Mouse (Mus musculus) neutrophil, adult 83 days (primary cell): Measurements from ENCODE around the gene Gm1979. TPM values are rescaled to one million over a fixed set of nuclear protein-coding genes. Genes with fewer than 3 reads are reported as not detected.

ENCODE experiments used
- total RNA-seq, 2 experiments: library from RNA; stranded (reverse); gene quantifications; one replicate each; pipeline ENCODE4 v1.2.4; 2023

Gene Gm1979
- total RNA-seq: not detected

GRCm38 (mm10) chr5:26004698-26005097 lies at the start of gene Gm1979:
TSS of gene Gm1979 (minus strand) at chr5:26004798.

GRCm38 (mm10) chr5:26039458-26039857 lies 34.9 kb upstream of the Gm1979 start, which contains the start of gene Speer4a:
TSS of gene Speer4a (minus strand) at chr5:26039558.

GRCm38 (mm10) chr5:26022816-26023215 lies 18.2 kb upstream of the Gm1979 start, which contains the start of gene Gm5862:
TSS of gene Gm5862 (minus strand) at chr5:26022916.

GRCm38 (mm10) chr5:25988550-25988949 lies 16.0 kb downstream of the Gm1979 start, which contains the start of gene Gm21698:
TSS of gene Gm21698 (minus strand) at chr5:25988650.

GRCm38 (mm10) chr5:25972563-25972962 lies 32.0 kb downstream of the Gm1979 start, which contains the start of gene Gm21680:
TSS of gene Gm21680 (minus strand) at chr5:25972663.

GRCm38 (mm10) chr5:25954317-25954716 lies 50.3 kb downstream of the Gm1979 start, which contains the start of gene Gm21671:
TSS of gene Gm21671 (minus strand) at chr5:25954417.

Other genes starting within 250 kb of the Gm1979 start
- under 1 TPM in 1 of 2 experiments, not detected in 1; 0.26 TPM for gene Actr3b, start 244.8 kb downstream of the Gm1979 start, total RNA-seq
- gene Gm21663, start 62.4 kb downstream of the Gm1979 start, total RNA-seq: not detected
- gene Gm21671, start 50.4 kb downstream of the Gm1979 start, total RNA-seq: not detected
- not detected for gene Gm21680, start 32.1 kb downstream of the Gm1979 start, total RNA-seq
- gene Gm21698, start 16.1 kb downstream of the Gm1979 start, total RNA-seq: not detected
- gene Gm5862, start 18.1 kb upstream of the Gm1979 start, total RNA-seq: not detected
- gene Speer4a, start 34.8 kb upstream of the Gm1979 start, total RNA-seq: not detected
- gene Gm7347, start 53.8 kb upstream of the Gm1979 start, total RNA-seq: not detected
- gene Gm10471, start 84.5 kb upstream of the Gm1979 start, total RNA-seq: not detected
- not detected for gene 5031410I06Rik, start 100.6 kb upstream of the Gm1979 start, total RNA-seq
- gene Gm10220, start 116.6 kb upstream of the Gm1979 start, total RNA-seq: not detected